Mouse (Mus musculus) thymus, adult 2 months (tissue): Measurements from ENCODE around the gene Usp45.

Source experiments
- CTCF ChIP-seq: fragments of 200-500 bp; IDR thresholded peaks from 2 replicates; pipeline ENCODE4 v1.5.1; 2012; ENCODE audit warnings: mild to moderate bottlenecking, control low read depth, low read length, moderate library complexity, borderline replicate concordance; ENCODE audit not compliant: control insufficient read depth, poor library complexity, insufficient read depth; ENCODE audit errors: extremely low read depth
- POLR2A ChIP-seq: fragments of 200-500 bp; IDR thresholded peaks from 2 replicates; pipeline ENCODE4 v1.6.1; 2012; ENCODE audit warnings: mild to moderate bottlenecking, low read length, control low read depth, moderate library complexity; ENCODE audit not compliant: control insufficient read depth, poor library complexity, insufficient read depth; ENCODE audit errors: extremely low read depth

- no peak for TF ChIP-seq CTCF
- TF ChIP-seq POLR2A, result peak; percentile 34; the same call in 1 of the 2 replicates
Observed at GRCm38 (mm10) chr4:21848287-21848630, 81.3 kb downstream of the Usp45 start.
